Mouse (Mus musculus) limb, embryonic 12.5 days (tissue): ENCODE results near the gene Tph1. TPM values are rescaled to one million over a fixed set of nuclear protein-coding genes. Genes with fewer than 3 reads are reported as not detected.

Experiments
- ATAC-seq: fragments of 200-750 bp; cut with Nextera tagmentation; 2 replicates; pipeline ENCODE4 v1.8.0; 2017; ENCODE audit warnings: low read depth, moderate TSS enrichment; ENCODE audit not compliant: insufficient number of reproducible peaks, insufficient read depth, low FRiP score, low TSS enrichment
- H3K27ac ChIP-seq: fragments of 300-500 bp; sonication (generic); 2 replicates; pipeline ENCODE4 v1.5.1; 2016; ENCODE audit warnings: mild to moderate bottlenecking, moderate library complexity
- H3K27me3 ChIP-seq: fragments of 300-500 bp; sonication (generic); 2 replicates; pipeline ENCODE4 v1.6.1; 2016; ENCODE audit warnings: mild to moderate bottlenecking, moderate library complexity
- H3K36me3 ChIP-seq: fragments of 300-500 bp; sonication (generic); 2 replicates; pipeline ENCODE4 v1.6.1; 2016; ENCODE audit warnings: mild to moderate bottlenecking, moderate library complexity
- H3K4me1 ChIP-seq: fragments of 300-500 bp; sonication (generic); replicated peaks from 2 replicates; pipeline ENCODE4 v1.6.1; 2016
- H3K4me2 ChIP-seq: fragments of 300-500 bp; sonication (generic); 2 replicates; pipeline ENCODE4 v1.6.1; 2016; ENCODE audit warnings: mild to moderate bottlenecking, moderate library complexity
- H3K4me3 ChIP-seq: fragments of 300-500 bp; sonication (generic); replicated peaks from 2 replicates; pipeline ENCODE4 v1.5.1; 2016; ENCODE audit warnings: mild to moderate bottlenecking
- H3K9ac ChIP-seq: fragments of 300-500 bp; sonication (generic); replicated peaks from 2 replicates; pipeline ENCODE4 v1.6.1; 2016; ENCODE audit warnings: mild to moderate bottlenecking, moderate library complexity
- H3K9me3 ChIP-seq: fragments of 300-500 bp; sonication (generic); 2 replicates; pipeline ENCODE4 v1.6.1; 2016; ENCODE audit warnings: mild to moderate bottlenecking, moderate library complexity
- WGBS: fragments of 180-500 bp; shearing (Covaris S2); methylation state at CpG from one replicate; pipeline ENCODE4 v1.1.7; 2016; 5-methylcytosine and 5-hydroxymethylcytosine counted together
- polyA plus RNA-seq: library from polyadenylated mRNA; unstranded; fragments of >200 nt; fragmentation: Nextera tagmentation; extraction: Ambion mirVana; gene quantifications from 2 replicates; pipeline ENCODE4 v1.2.1, GENCODE M21; 2016

Gene Tph1
- polyA plus RNA-seq, 1 experiment from 2014 or later, result not detected

- Histone ChIP-seq H3K27ac (no peak overlapping the region), H3K27me3 (no peaks in the 10 kb centered on the region; the same call in 1 of the 2 replicates), H3K4me1 (peaks cover 9% of the 10 kb centered on the region), H3K4me3 (no peak overlapping the region), H3K9ac (no peak overlapping the region), H3K36me3 (no peaks in the 10 kb centered on the region), H3K9me3 (no peaks in the 10 kb centered on the region), H3K4me2 (no peak overlapping the region)
- WGBS, result 91% methylated on average over 2 of the region's 2 CpGs
- no peak for ATAC-seq
Observed at GRCm38 (mm10) chr7:46597006-46597405, 75.3 kb downstream of the Tph1 start.

Other genes starting within 250 kb of the Tph1 start
- gene Sergef, start 32.7 kb downstream of the Tph1 start, polyA plus RNA-seq, result 11.1 and 12.1 TPM in 2 replicates
- gene Saal1, start 38.1 kb upstream of the Tph1 start, polyA plus RNA-seq, result 41.3 and 44.4 TPM in 2 replicates
- gene Saa3, start 43.2 kb upstream of the Tph1 start, polyA plus RNA-seq, result 0.20 and 0.36 TPM in 2 replicates
- not detected in 2 replicates for gene Saa4, start 60.1 kb upstream of the Tph1 start, polyA plus RNA-seq
- gene Saa1, start 70.4 kb upstream of the Tph1 start, polyA plus RNA-seq, result 0.35 and 0.49 TPM in 2 replicates
- 0.61 and 2.3 TPM in 2 replicates for gene Saa2, start 79.3 kb upstream of the Tph1 start, polyA plus RNA-seq
- gene Hps5, start 123.5 kb upstream of the Tph1 start, polyA plus RNA-seq, result 24.0 and 25.3 TPM in 2 replicates
- 51.3 TPM in 2 replicates for gene Gtf2h1, start 123.6 kb upstream of the Tph1 start, polyA plus RNA-seq
- gene Ldha, start 168.9 kb upstream of the Tph1 start, polyA plus RNA-seq, result 1,576 and 1,625 TPM in 2 replicates
- 0.27 TPM in 1 of 2 replicates, not detected in the other for gene Ldhc, start 188.7 kb upstream of the Tph1 start, polyA plus RNA-seq
- 221 and 230 TPM in 2 replicates for gene Tsg101, start 247.4 kb upstream of the Tph1 start, polyA plus RNA-seq